Mouse (Mus musculus) thymus, adult 2 months (tissue): Measurements from ENCODE around the gene Chmp1a.

Experiments used
- CTCF ChIP-seq: fragments of 200-500 bp; IDR thresholded peaks from 2 replicates; pipeline ENCODE4 v1.5.1; 2012; ENCODE audit warnings: mild to moderate bottlenecking, control low read depth, low read length, moderate library complexity, borderline replicate concordance; ENCODE audit not compliant: control insufficient read depth, poor library complexity, insufficient read depth; ENCODE audit errors: extremely low read depth
- POLR2A ChIP-seq: fragments of 200-500 bp; IDR thresholded peaks from 2 replicates; pipeline ENCODE4 v1.6.1; 2012; ENCODE audit warnings: mild to moderate bottlenecking, low read length, control low read depth, moderate library complexity; ENCODE audit not compliant: control insufficient read depth, poor library complexity, insufficient read depth; ENCODE audit errors: extremely low read depth

GRCm38 (mm10) chr8:123190678-123191077 is 21.9 kb downstream of the Chmp1a start:
- TF ChIP-seq CTCF (0 out of 2 replicates have a peak, but pooled peaks have one; percentile 29), POLR2A (no peak)
